Mouse (Mus musculus) C2C12 (cell line): ENCODE data around the gene Stk4.

Experiments
- CEBPB ChIP-seq: IDR thresholded peaks from one replicate; pipeline ENCODE4 v1.6.1; 2011; ENCODE audit warnings: low read depth, mild to moderate bottlenecking, control low read depth, moderate library complexity
- CTCF ChIP-seq: IDR thresholded peaks from one replicate; pipeline ENCODE4 v1.5.1; 2011; ENCODE audit not compliant: control insufficient read depth, insufficient read depth, insufficient read length
- FOSL1 ChIP-seq: IDR thresholded peaks from one replicate; pipeline ENCODE4 v1.8.0; 2011; ENCODE audit warnings: mild to moderate bottlenecking, low read length; ENCODE audit not compliant: poor library complexity, insufficient read depth, severe bottlenecking
- MAX ChIP-seq: IDR thresholded peaks from one replicate; pipeline ENCODE4 v1.6.1; 2011; ENCODE audit warnings: mild to moderate bottlenecking, control low read depth
- MYOD1 ChIP-seq: IDR thresholded peaks from one replicate; pipeline ENCODE4 v1.6.1; 2011; ENCODE audit warnings: low read depth; ENCODE audit not compliant: control insufficient read depth, insufficient read length
- MYOG ChIP-seq: IDR thresholded peaks from one replicate; pipeline ENCODE4 v1.6.1; 2011; ENCODE audit not compliant: control insufficient read depth, insufficient read length; ENCODE audit errors: extremely low read depth
- USF1 ChIP-seq: IDR thresholded peaks from one replicate; pipeline ENCODE4 v1.6.1; 2011; ENCODE audit warnings: low read depth, mild to moderate bottlenecking, control low read depth, moderate library complexity

- TF ChIP-seq USF1 (no peak), CTCF (no peak), MYOG (no peak), CEBPB (no peak), MAX (no peak), MYOD1 (no peak), FOSL1 (no peak)
These were observed 45.0 kb upstream of the Stk4 start, which contains the start of gene Pabpc1l for GRCm38 (mm10) chr2:164025150-164025549.
